Mouse (Mus musculus): Measurements from ENCODE around the gene Fam178b. TPM values are rescaled to one million over a fixed set of nuclear protein-coding genes. Genes with fewer than 3 reads are reported as not detected.

The Fam178b gene
- total and polyA plus RNA-seq, 2 experiments from 2014 or later: 0.41 TPM; not detected in 1

DNA sequence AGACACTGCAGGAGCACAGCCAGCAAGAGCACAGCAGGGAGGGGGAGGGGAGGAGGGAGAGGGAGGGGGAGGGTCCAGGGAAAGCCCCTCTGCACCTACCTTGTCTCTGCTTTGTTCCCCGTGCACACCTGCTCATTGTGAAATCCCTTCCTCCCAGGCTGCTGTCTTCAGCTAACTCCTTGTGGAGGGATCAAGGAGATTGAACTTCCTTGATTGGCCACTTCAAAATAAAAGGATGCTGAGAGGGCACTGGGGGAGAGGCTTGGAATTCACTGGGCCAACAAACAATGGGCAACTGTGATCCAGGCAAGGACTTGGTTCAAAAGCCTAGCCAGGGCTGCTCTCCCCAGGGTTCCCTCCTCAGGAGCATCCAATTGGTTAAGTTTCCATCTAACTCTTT is 89.9 kb downstream of the Fam178b start:
- DNase-seq (ENCODE audit: low spot score): no peak
- 27% methylated on average over 1 of the region's 1 CpGs for WGBS

GRCm38 (mm10) chr1:36591408-36591807 is 91.6 kb downstream of the Fam178b start:
- Histone ChIP-seq H3K4me3 (ENCODE audit: low read length) (no peak overlapping the region), H3K27me3 (ENCODE audit: insufficient read depth, low read length) (no peaks in the 10 kb centered on the region), H3K4me1 (ENCODE audit: insufficient read depth, low read length) (peaks cover 26% of the 10 kb centered on the region), H3K36me3 (ENCODE audit: insufficient read depth, low read length) (no peaks in the 10 kb centered on the region), H3K9ac (replicated peaks; ENCODE audit: low read length) (no peak overlapping the region), H3K4me2 (ENCODE audit: low read depth, low read length) (no peak overlapping the region), H3K9me3 (ENCODE audit: low read length) (no peaks in the 10 kb centered on the region), H3K27ac (no peak overlapping the region)
- 79% methylated on average over 2 of the region's 2 CpGs for WGBS
- no peak for TF ChIP-seq CTCF (IDR thresholded peaks at IDR 0.05; ENCODE audit: low read depth)
- ATAC-seq (no peak), DNase-seq (ENCODE audit: low spot score) (no peak)

More for the DNA sequence above, 89.9 kb downstream of the Fam178b start:
- Histone ChIP-seq H3K27me3 (ENCODE audit: insufficient read depth, low read length) (no peaks in the 10 kb centered on the region), H3K9me3 (ENCODE audit: low read length) (no peaks in the 10 kb centered on the region), H3K4me3 (ENCODE audit: low read length) (no peak overlapping the region), H3K27ac (no peak overlapping the region), H3K4me1 (ENCODE audit: insufficient read depth, low read length) (peaks cover 24% of the 10 kb centered on the region), H3K9ac (replicated peaks; ENCODE audit: low read length) (no peak overlapping the region), H3K36me3 (ENCODE audit: insufficient read depth, low read length) (no peaks in the 10 kb centered on the region), H3K4me2 (ENCODE audit: low read depth, low read length) (no peak overlapping the region)
- ATAC-seq: no peak
- TF ChIP-seq CTCF (IDR thresholded peaks at IDR 0.05; ENCODE audit: low read depth): no peak

DNA sequence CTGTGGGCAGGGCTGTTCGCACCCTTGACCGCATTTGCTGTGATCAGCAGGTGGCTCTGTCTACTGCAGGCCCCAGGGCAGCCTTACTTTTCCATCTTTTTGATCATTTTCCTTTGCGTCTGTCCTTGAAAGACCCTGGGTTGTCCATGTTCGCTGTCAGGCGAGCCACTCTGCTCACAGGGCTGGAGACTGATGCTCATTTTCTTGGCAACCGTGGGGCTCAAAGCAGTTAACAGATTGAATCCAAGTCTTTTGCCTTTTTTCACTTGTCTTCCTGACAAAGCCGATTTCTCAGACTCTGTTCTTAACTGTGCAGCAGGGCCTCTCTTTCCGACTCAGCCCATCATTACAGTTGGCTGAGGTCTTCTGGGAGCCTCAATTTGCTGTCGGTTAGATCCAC is 92.3 kb downstream of the Fam178b start:
- DNase-seq (ENCODE audit: low spot score) (peak; percentile 31), ATAC-seq (no peak)
- WGBS: 44% methylated on average over 9 of the region's 9 CpGs
- TF ChIP-seq CTCF (IDR thresholded peaks at IDR 0.05; ENCODE audit: low read depth): no peak
- 0 out of 2 replicates have a peak overlapping the region, but pooled peaks have one; percentile 9 for H3K27ac ChIP-seq
- H3K27me3 ChIP-seq (ENCODE audit: insufficient read depth, low read length): no peaks in the 10 kb centered on the region
- no peaks in the 10 kb centered on the region for H3K9me3 ChIP-seq (ENCODE audit: low read length)
- no peak overlapping the region for H3K4me2 ChIP-seq (ENCODE audit: low read depth, low read length)
- no peaks in the 10 kb centered on the region for H3K36me3 ChIP-seq (ENCODE audit: insufficient read depth, low read length)
- no peak overlapping the region for H3K9ac ChIP-seq (replicated peaks; ENCODE audit: low read length)
- no peak overlapping the region for H3K4me3 ChIP-seq (ENCODE audit: low read length)
- H3K4me1 ChIP-seq (ENCODE audit: insufficient read depth, low read length): peaks cover 26% of the 10 kb centered on the region

DNA sequence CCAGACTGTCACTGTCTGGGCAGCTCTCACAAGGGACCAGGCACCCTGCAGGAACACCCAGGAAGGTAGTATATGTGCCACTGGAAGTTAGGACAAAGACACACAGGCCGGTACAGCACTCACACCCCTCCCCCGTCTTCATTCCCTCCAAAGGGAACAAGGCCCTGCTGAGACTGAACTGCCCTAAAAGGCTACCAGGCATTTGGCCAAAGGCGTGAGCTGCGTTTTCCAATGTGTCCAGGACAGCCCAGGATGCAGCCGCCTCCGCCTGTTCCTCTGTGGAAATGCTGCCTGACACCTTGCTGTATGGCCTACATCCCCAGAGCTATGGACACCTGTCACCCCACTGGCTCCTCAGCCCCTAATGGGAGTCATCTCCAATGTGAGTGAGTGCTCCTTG is 93.5 kb downstream of the Fam178b start:
- H3K4me3 ChIP-seq (ENCODE audit: low read length): no peak overlapping the region
- H3K9ac ChIP-seq (replicated peaks; ENCODE audit: low read length): no peak overlapping the region
- WGBS: 33% methylated on average over 6 of the region's 6 CpGs
- 0 out of 2 replicates have a peak overlapping the region, but pooled peaks have one; percentile 37 for H3K27ac ChIP-seq
- ATAC-seq: peak; percentile 41; the same call in 1 of the 2 replicates
- no peak for TF ChIP-seq CTCF (IDR thresholded peaks at IDR 0.05; ENCODE audit: low read depth)
- H3K27me3 ChIP-seq (ENCODE audit: insufficient read depth, low read length): no peaks in the 10 kb centered on the region
- H3K36me3 ChIP-seq (ENCODE audit: insufficient read depth, low read length): no peaks in the 10 kb centered on the region
- H3K4me1 ChIP-seq (ENCODE audit: insufficient read depth, low read length): peaks cover 23% of the 10 kb centered on the region
- DNase-seq (ENCODE audit: low spot score): peak; percentile 67
- no peaks in the 10 kb centered on the region for H3K9me3 ChIP-seq (ENCODE audit: low read length)
- no peak overlapping the region for H3K4me2 ChIP-seq (ENCODE audit: low read depth, low read length)

- 64% methylated on average over 13 of the region's 13 CpGs for WGBS
- Histone ChIP-seq H3K9ac (replicated peaks; ENCODE audit: low read length) (no peak overlapping the region), H3K9me3 (ENCODE audit: low read length) (no peaks in the 10 kb centered on the region), H3K4me3 (ENCODE audit: low read length) (no peak overlapping the region), H3K4me1 (ENCODE audit: insufficient read depth, low read length) (peaks cover 23% of the 10 kb centered on the region), H3K27ac (peak overlapping the region; percentile 37), H3K4me2 (ENCODE audit: low read depth, low read length) (no peak overlapping the region), H3K36me3 (ENCODE audit: insufficient read depth, low read length) (no peaks in the 10 kb centered on the region), H3K27me3 (ENCODE audit: insufficient read depth, low read length) (no peaks in the 10 kb centered on the region)
- no peak for TF ChIP-seq CTCF (IDR thresholded peaks at IDR 0.05; ENCODE audit: low read depth)
- DNase-seq (ENCODE audit: low spot score) (peak; percentile 42), ATAC-seq (peak; percentile 78)
These were observed 94.2 kb downstream of the Fam178b start for GRCm38 (mm10) chr1:36588476-36589450.

DNA sequence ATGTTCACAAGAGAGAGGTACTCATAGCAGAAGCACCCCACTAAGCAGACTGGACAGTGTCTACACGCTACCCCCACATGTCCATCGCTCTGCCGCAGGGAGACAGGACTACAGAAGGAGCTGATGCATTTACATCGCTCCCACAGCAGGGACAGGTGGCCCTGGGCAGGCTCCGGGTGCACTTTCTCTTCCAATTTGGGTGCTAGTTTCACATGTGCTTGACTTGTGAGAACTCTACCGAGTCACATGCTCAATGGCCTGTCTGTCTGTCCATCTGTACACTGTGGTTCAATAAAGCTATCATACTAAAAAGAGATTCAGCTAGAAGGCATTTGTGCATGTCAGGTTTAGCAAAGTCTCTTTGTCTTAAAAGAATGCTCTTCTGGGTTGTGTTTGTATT is 95.1 kb downstream of the Fam178b start:
- Histone ChIP-seq H3K4me3 (ENCODE audit: low read length) (no peak overlapping the region), H3K9ac (replicated peaks; ENCODE audit: low read length) (no peak overlapping the region), H3K27ac (no peak overlapping the region), H3K4me1 (ENCODE audit: insufficient read depth, low read length) (peaks cover 23% of the 10 kb centered on the region), H3K36me3 (ENCODE audit: insufficient read depth, low read length) (no peaks in the 10 kb centered on the region), H3K4me2 (ENCODE audit: low read depth, low read length) (no peak overlapping the region), H3K27me3 (ENCODE audit: insufficient read depth, low read length) (no peaks in the 10 kb centered on the region), H3K9me3 (ENCODE audit: low read length) (no peaks in the 10 kb centered on the region)
- no peak for TF ChIP-seq CTCF (IDR thresholded peaks at IDR 0.05; ENCODE audit: low read depth)
- ATAC-seq (no peak), DNase-seq (ENCODE audit: low spot score) (no peak)
- WGBS: 85% methylated on average over 6 of the region's 6 CpGs

DNA sequence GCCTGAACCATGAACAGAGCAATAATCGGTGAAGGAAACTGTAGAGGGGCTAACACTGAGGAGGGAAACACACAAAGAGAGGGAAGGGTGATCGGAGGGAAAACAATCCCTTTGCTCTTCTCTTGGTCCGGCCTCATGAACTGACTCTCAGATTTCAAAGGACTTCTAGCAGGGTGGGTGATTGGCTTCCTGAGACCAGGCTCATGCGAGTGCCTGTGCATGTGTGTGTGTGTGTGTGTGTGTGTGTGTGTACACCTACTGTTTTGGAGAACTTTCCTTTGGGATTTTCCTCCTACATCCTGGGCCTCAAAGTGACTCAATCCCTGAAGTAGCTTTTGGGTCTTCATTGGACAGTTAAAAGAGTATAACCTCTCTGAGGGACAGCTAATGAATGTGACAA is 96.7 kb downstream of the Fam178b start:
- DNase-seq (ENCODE audit: low spot score): no peak
- H3K9ac ChIP-seq (replicated peaks; ENCODE audit: low read length): no peak overlapping the region
- no peak for TF ChIP-seq CTCF (IDR thresholded peaks at IDR 0.05; ENCODE audit: low read depth)

More for the DNA sequence above, 96.7 kb downstream of the Fam178b start:
- Histone ChIP-seq H3K27me3 (ENCODE audit: insufficient read depth, low read length) (no peaks in the 10 kb centered on the region), H3K9me3 (ENCODE audit: low read length) (no peaks in the 10 kb centered on the region), H3K27ac (no peak overlapping the region), H3K4me3 (ENCODE audit: low read length) (no peak overlapping the region), H3K4me1 (ENCODE audit: insufficient read depth, low read length) (peaks cover 25% of the 10 kb centered on the region), H3K36me3 (ENCODE audit: insufficient read depth, low read length) (no peaks in the 10 kb centered on the region), H3K4me2 (ENCODE audit: low read depth, low read length) (no peak overlapping the region)
- 76% methylated on average over 4 of the region's 4 CpGs for WGBS
- ATAC-seq: no peak
